Mouse (Mus musculus): ENCODE results near the gene Fam221b. TPM values are rescaled to one million over a fixed set of nuclear protein-coding genes. Genes with fewer than 3 reads are reported as not detected.

The Fam221b gene
- polyA plus RNA-seq (2012), result 0.01 and 0.02 TPM in 2 replicates

DNA sequence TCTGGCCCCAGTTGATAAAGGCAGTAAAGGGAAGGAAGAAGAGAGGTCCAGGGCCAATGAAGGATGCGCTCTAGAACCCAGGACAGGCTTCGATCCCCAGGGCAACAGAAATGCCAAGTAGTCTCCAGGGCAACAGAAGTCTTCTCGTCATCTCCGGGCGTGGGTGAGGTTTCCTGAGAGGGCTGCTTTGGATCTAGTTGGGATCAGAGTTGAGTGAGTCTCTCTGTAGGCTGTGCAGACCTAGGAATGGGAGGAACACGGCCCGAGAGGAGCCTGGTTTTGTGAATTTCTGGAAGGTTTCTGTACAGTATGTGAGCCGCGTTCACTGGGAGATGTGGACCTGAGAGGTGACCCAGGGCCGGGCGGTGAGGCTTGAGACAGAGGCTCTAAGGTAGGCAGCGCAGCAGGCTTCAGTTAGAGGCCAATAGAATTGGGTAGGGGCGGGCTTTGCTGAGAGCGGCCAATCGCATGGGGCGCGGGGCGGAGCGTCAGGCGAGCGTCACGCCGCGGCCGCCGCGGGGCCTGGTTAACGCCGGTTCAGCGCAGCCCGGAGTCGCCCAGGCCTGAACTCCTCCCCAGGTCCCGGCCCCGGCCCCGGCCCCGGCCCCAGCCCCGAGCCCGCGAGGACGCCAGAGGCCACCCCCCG is at the start of gene Fam221b, which contains the start of gene Tmem8b:
Fam221b (minus strand) TSS at position 364 of the 646 bp plus-strand sequence.
Tmem8b (plus strand) TSS at position 190 of the 646 bp plus-strand sequence.
- TF ChIP-seq GATA1 (IDR thresholded peaks at IDR 0.05; ENCODE audit: low read length), result no peak

DNA sequence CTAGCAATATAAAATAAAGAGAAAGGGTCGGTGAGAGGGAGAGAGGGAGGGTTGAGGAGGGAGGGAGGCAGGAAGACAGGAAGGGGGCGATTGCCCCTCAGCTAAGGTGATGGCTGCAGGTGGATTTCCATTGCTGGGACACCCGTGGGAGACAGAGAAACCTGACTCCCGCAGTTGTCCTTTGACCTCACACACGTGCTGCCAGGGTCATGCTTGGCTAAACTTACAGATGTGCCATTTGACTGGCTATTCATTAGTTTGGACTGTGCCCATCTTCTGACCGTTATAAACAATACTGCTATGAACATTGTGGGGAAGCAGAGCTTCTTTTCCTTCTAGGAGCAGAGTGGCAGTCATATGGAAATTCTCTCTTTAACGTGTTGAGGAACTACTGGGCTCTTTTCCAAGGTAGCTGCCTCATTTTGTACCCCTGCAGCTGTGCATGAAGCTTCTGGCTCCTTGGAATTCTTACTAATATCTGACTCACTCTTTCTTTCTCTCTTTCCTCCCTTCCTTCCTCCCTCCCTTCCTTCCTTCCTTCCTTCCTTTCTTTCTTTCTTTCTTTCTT is 44.8 kb upstream of the Fam221b start:
- TF ChIP-seq GATA1 (IDR thresholded peaks at IDR 0.05; ENCODE audit: low read length), result no peak

- TF ChIP-seq GATA1 (IDR thresholded peaks at IDR 0.05; ENCODE audit: low read length), result no peak
Observed at GRCm38 (mm10) chr4:43711821-43712220, 42.9 kb upstream of the Fam221b start.

DNA sequence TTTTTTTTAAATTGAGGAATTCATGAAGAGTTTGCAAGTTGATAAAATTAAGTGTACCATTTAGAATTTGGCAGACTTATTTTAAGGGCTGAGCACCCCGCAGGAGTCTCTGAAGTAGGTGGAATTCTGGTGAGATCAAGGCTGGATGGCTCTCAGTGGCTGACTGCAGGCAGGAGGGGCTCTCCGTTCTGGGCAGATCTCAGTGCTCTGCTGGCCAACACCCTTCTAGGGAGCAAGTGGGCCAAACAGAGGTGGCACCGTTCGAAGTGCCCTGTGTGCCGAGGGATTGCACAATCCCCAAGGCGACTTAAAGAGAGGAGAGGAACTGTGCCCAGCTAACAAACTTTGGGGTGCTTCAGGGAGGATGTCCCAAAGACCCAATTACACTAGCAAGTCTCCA is 40.9 kb upstream of the Fam221b start, which contains the start of gene Olfr71:
Olfr71 (minus strand) TSS at position 387 of the 400 bp plus-strand sequence.
- TF ChIP-seq GATA1 (IDR thresholded peaks at IDR 0.05; ENCODE audit: low read length), result no peak

DNA sequence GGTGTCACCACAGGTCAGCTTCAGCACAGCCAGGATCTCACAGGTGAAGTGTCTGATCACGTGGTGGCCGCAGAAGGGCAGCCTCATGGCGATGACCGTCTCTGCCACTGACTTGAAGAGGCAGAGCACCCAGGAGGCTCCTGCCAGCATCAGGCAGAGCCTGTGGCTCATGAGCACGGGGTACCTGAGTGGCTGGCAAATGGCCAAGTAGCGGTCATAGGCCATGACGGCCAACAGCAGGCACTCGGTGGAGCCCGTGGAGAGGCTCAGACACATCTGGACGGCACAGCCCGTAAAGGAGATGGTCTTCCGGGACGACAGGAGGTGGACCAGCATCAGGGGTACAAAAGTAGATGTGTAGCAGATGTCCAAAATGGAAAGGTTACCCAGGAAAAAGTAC is 37.0 kb upstream of the Fam221b start:
- no peak for TF ChIP-seq GATA1 (IDR thresholded peaks at IDR 0.05; ENCODE audit: low read length)

DNA sequence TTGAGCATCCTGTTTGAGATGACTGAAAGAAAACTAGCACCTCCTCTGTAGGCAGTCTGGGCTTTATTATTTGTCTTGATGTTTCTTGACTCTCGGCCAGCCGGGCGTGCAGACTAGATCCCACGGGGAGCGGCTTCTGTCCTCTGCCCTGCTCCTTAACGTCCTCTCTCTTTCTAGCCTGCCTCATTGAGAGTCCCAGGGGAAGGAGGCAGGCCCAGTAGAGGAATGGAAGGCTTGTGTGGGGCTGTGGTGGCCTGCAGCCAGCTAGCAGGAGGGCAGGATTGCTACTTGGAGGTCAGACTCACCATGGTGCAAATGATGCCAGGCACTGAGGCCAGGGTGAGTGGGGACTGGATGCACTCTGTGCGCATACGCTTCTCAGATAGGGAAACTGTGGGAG is 34.9 kb upstream of the Fam221b start:
- TF ChIP-seq GATA1 (IDR thresholded peaks at IDR 0.05; ENCODE audit: low read length), result no peak

- no peak for TF ChIP-seq GATA1 (IDR thresholded peaks at IDR 0.05; ENCODE audit: low read length)
Observed at GRCm38 (mm10) chr4:43703439-43703838, 34.5 kb upstream of the Fam221b start.

GRCm38 (mm10) chr4:43700707-43701106 is 31.8 kb upstream of the Fam221b start, which contains the start of gene Olfr70:
Olfr70 (minus strand) TSS chr4:43700807.
- no peak for TF ChIP-seq GATA1 (IDR thresholded peaks at IDR 0.05; ENCODE audit: low read length)

DNA sequence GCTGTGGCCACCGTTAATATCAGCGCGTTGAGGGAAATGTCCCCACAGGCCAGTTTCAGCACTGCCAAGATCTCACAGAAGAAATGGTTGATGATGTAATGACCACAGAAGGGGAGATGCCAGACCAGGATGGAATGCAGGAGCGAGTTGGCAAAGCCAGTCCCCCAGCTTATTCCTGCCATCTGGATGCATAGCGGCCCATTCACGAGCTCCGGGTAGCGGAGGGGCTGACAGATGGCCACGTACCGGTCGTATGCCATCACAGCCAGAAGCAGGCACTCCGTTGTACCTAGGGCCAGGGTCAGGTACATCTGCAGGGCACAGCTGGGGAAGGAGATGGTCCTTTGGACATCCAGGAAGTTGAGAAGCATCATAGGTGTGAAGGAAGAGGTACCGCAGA is 27.6 kb upstream of the Fam221b start:
- TF ChIP-seq GATA1 (IDR thresholded peaks at IDR 0.05; ENCODE audit: low read length), result no peak

GRCm38 (mm10) chr4:43695249-43695671 is 26.3 kb upstream of the Fam221b start:
- TF ChIP-seq GATA1 (IDR thresholded peaks at IDR 0.05; ENCODE audit: low read length), result no peak

DNA sequence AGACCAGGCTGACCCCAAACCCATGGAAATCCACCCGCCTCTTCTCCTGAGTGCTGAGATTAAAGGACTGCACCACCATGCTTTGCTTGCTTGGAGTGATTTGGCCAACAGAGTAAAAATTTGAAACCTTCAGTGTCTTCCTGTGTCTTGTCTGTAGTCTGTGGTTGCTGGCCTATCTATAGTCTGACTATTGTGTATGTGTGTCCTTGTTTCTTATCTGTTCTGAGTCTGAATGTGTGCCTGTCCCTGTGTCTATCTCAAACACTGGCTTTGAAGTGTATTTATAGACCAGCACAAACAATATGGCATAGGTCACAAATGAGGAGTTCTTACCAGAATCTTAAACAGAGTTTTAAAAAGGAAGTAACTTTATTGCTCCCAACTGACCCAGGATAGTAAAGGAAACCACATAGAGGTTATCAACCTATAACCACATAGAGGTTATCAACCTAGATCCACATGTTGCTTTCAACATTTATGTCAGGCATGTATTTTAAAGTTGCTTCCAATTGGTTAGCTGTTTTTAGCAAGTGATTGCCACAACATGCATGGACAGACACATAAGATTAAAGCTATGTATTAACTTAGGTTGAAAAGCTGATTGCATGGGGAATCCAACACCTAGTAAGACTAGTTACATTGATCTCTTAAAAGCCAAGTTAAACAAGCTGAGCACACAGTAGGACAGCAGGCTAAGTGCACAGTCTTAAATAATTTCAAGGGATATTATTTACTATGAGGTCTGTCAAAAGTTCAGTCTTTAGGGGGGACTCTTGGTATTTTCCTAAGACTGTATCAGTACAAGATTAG is 25.7 kb upstream of the Fam221b start:
- TF ChIP-seq GATA1 (IDR thresholded peaks at IDR 0.05; ENCODE audit: low read length), result peak; percentile 73

GRCm38 (mm10) chr4:43693806-43694241 is 24.9 kb upstream of the Fam221b start:
- TF ChIP-seq GATA1 (IDR thresholded peaks at IDR 0.05; ENCODE audit: low read length), result no peak

DNA sequence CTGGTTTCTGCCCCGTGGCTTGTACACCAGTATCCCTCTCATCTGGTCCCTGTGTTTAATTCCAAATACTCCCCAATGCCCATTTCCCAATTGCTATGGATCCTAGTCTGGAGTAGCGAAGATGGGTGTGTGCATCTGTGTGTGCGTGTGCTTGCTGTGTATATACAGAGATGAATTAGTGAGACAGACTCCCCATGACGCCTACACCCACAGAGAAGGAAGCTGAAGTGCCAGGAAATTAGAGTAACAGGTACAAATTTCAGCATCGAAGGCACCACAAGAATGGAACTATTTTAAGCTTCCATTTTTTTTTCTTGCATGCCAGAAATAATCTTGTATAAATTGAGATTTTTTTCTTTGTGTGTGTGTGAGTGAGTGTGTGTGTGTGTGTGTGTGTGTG is 22.1 kb upstream of the Fam221b start:
- TF ChIP-seq GATA1 (IDR thresholded peaks at IDR 0.05; ENCODE audit: low read length), result no peak

DNA sequence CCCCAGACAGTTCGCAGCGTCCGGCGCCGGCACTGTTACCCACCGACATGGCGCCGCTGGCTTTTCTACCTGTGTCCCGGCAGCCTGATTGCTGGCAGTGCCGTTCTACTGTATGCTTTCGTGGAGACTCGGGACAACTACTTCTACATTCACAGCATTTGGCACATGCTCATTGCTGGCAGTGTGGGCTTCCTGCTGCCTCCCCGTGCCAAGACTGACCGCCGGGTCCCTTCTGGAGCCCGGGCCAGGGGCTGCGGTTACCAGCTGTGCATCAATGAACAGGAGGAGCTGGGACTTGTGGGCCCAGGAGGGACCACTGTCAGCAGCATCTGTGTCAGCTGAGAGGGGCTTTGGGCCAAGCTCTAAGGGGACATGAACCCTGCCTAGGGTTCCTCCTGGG is 21.1 kb upstream of the Fam221b start:
- TF ChIP-seq GATA1 (IDR thresholded peaks at IDR 0.05; ENCODE audit: low read length), result no peak

- no peak for TF ChIP-seq GATA1 (IDR thresholded peaks at IDR 0.05; ENCODE audit: low read length)
Observed at GRCm38 (mm10) chr4:43679416-43680043, 10.6 kb upstream of the Fam221b start.

GRCm38 (mm10) chr4:43678541-43678940 is 9.6 kb upstream of the Fam221b start:
- no peak for TF ChIP-seq GATA1 (IDR thresholded peaks at IDR 0.05; ENCODE audit: low read length)

All from G1E-ER4 (cell line).